Mouse (Mus musculus): ENCODE data around the gene Fbf1.

DNA sequence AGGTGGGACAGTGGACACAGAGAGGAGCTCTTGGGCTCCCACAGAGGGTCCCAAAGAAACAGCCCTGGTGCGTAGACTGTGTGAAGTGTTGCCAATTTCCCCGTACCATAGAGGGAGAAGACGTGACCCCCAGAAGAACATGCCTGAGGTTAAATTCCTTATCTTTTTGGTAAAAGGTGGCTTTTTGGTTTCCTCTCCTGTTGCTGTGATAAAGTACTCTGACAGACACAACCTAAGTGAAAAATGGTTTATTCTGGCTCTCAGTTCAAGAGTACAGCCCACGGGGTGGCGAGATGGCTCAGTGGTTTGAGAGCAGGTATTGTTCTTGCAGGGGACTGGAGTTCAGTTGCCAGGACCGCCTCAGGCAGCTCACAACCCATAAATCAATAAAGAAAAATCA lies 68.5 kb downstream of the Fbf1 start:
- TF ChIP-seq POLR2A (IDR thresholded peaks at IDR 0.05; ENCODE audit: insufficient read depth, low read length) (no peak), CTCF (IDR thresholded peaks at IDR 0.05; ENCODE audit: low read depth, low read length) (no peak)

All from ES-Bruce4 (cell line).